Mouse (Mus musculus): ENCODE measurements around the gene Ncln. TPM values are rescaled to one million over a fixed set of nuclear protein-coding genes. Genes with fewer than 3 reads are reported as not detected.

The Ncln gene
- polyA plus RNA-seq, 1 experiment from 2014 or later: 31.9 TPM

GRCm38 (mm10) chr10:81467670-81468235 lies 28.4 kb downstream of the Ncln start:
- DNase-seq (ENCODE audit: low spot score) (no peak), ATAC-seq (replicated peaks; ENCODE audit: insufficient number of reproducible peaks, low FRiP score, low TSS enrichment, low read depth) (no peak)
- no peaks in the 10 kb centered on the region for H3K9me3 ChIP-seq (replicated peaks; ENCODE audit: control insufficient read depth, low read length)
- no peak overlapping the region for H3K9ac ChIP-seq (replicated peaks; ENCODE audit: low read length)
- 87% methylated on average over 16 of the region's 16 CpGs for whole genome bisulfite sequencing
- H3K27ac ChIP-seq (replicated peaks; ENCODE audit: low read depth, low read length): no peak overlapping the region
- H3K36me3 ChIP-seq (replicated peaks; ENCODE audit: control insufficient read depth, insufficient read depth, low read depth, low read length): no peaks in the 10 kb centered on the region; the same call in 1 of the 2 replicates
- no peaks in the 10 kb centered on the region; the same call in 1 of the 2 replicates for H3K4me1 ChIP-seq (ENCODE audit: control insufficient read depth, insufficient read depth, low read length)
- peaks cover 33% of the 10 kb centered on the region for H3K27me3 ChIP-seq (ENCODE audit: control insufficient read depth, insufficient read depth, low read length)
- H3K4me2 ChIP-seq (ENCODE audit: low read depth, low read length): no peak overlapping the region
- no peak overlapping the region for H3K4me3 ChIP-seq (ENCODE audit: low read depth, low read length)

- Histone ChIP-seq H3K36me3 (replicated peaks; ENCODE audit: control insufficient read depth, insufficient read depth, low read depth, low read length) (no peaks in the 10 kb centered on the region; the same call in 1 of the 2 replicates), H3K4me3 (ENCODE audit: low read depth, low read length) (no peak overlapping the region), H3K4me1 (ENCODE audit: control insufficient read depth, insufficient read depth, low read length) (no peaks in the 10 kb centered on the region), H3K27ac (replicated peaks; ENCODE audit: low read depth, low read length) (no peak overlapping the region), H3K4me2 (ENCODE audit: low read depth, low read length) (no peak overlapping the region), H3K9ac (replicated peaks; ENCODE audit: low read length) (no peak overlapping the region), H3K27me3 (ENCODE audit: control insufficient read depth, insufficient read depth, low read length) (peaks cover 37% of the 10 kb centered on the region), H3K9me3 (replicated peaks; ENCODE audit: control insufficient read depth, low read length) (no peaks in the 10 kb centered on the region)
- no peak for ATAC-seq (replicated peaks; ENCODE audit: insufficient number of reproducible peaks, low FRiP score, low TSS enrichment, low read depth)
- WGBS: 71% methylated on average over 14 of the region's 14 CpGs
- no peak for DNase-seq (ENCODE audit: low spot score)
Observed at GRCm38 (mm10) chr10:81466881-81467280, 29.3 kb downstream of the Ncln start.

- H3K36me3 ChIP-seq (replicated peaks; ENCODE audit: control insufficient read depth, insufficient read depth, low read depth, low read length): no peaks in the 10 kb centered on the region; the same call in 1 of the 2 replicates
- H3K27me3 ChIP-seq (ENCODE audit: control insufficient read depth, insufficient read depth, low read length): peaks cover 44% of the 10 kb centered on the region
- DNase-seq (ENCODE audit: low spot score) (no peak), ATAC-seq (replicated peaks; ENCODE audit: insufficient number of reproducible peaks, low FRiP score, low TSS enrichment, low read depth) (no peak)
- no peak overlapping the region for H3K9ac ChIP-seq (replicated peaks; ENCODE audit: low read length)
- no peaks in the 10 kb centered on the region for H3K4me1 ChIP-seq (ENCODE audit: control insufficient read depth, insufficient read depth, low read length)
- H3K4me3 ChIP-seq (ENCODE audit: low read depth, low read length): no peak overlapping the region
- no peak overlapping the region for H3K27ac ChIP-seq (replicated peaks; ENCODE audit: low read depth, low read length)
- WGBS: 90% methylated on average over 2 of the region's 2 CpGs
- no peak overlapping the region for H3K4me2 ChIP-seq (ENCODE audit: low read depth, low read length)
- H3K9me3 ChIP-seq (replicated peaks; ENCODE audit: control insufficient read depth, low read length): no peaks in the 10 kb centered on the region
Observed at GRCm38 (mm10) chr10:81466066-81466465, 30.1 kb downstream of the Ncln start.

GRCm38 (mm10) chr10:81465265-81465645 lies 30.9 kb downstream of the Ncln start:
- DNase-seq (ENCODE audit: low spot score) (no peak), ATAC-seq (replicated peaks; ENCODE audit: insufficient number of reproducible peaks, low FRiP score, low TSS enrichment, low read depth) (peak; percentile 20; the same call in 1 of the 2 replicates)
- no peaks in the 10 kb centered on the region for H3K9me3 ChIP-seq (replicated peaks; ENCODE audit: control insufficient read depth, low read length)
- peaks cover 52% of the 10 kb centered on the region for H3K27me3 ChIP-seq (ENCODE audit: control insufficient read depth, insufficient read depth, low read length)
- WGBS: 1% methylated on average over 5 of the region's 5 CpGs
- no peak overlapping the region for H3K9ac ChIP-seq (replicated peaks; ENCODE audit: low read length)
- H3K27ac ChIP-seq (replicated peaks; ENCODE audit: low read depth, low read length): no peak overlapping the region
- H3K4me1 ChIP-seq (ENCODE audit: control insufficient read depth, insufficient read depth, low read length): no peaks in the 10 kb centered on the region; the same call in 1 of the 2 replicates
- H3K36me3 ChIP-seq (replicated peaks; ENCODE audit: control insufficient read depth, insufficient read depth, low read depth, low read length): no peaks in the 10 kb centered on the region; the same call in 1 of the 2 replicates
- H3K4me3 ChIP-seq (ENCODE audit: low read depth, low read length): no peak overlapping the region
- no peak overlapping the region; the same call in 1 of the 2 replicates for H3K4me2 ChIP-seq (ENCODE audit: low read depth, low read length)

- WGBS: 2% methylated on average over 33 of the region's 33 CpGs
- peak overlapping the region; percentile 65 for H3K4me2 ChIP-seq (ENCODE audit: low read depth, low read length)
- ATAC-seq (replicated peaks; ENCODE audit: insufficient number of reproducible peaks, low FRiP score, low TSS enrichment, low read depth) (peak; percentile 77), DNase-seq (ENCODE audit: low spot score) (peak; percentile 56)
- no peaks in the 10 kb centered on the region for H3K9me3 ChIP-seq (replicated peaks; ENCODE audit: control insufficient read depth, low read length)
- peak overlapping the region; percentile 25 for H3K4me3 ChIP-seq (ENCODE audit: low read depth, low read length)
- H3K9ac ChIP-seq (replicated peaks; ENCODE audit: low read length): peak overlapping the region; percentile 7
- H3K36me3 ChIP-seq (replicated peaks; ENCODE audit: control insufficient read depth, insufficient read depth, low read depth, low read length): no peaks in the 10 kb centered on the region; the same call in 1 of the 2 replicates
- no peak overlapping the region for H3K27ac ChIP-seq (replicated peaks; ENCODE audit: low read depth, low read length)
- H3K27me3 ChIP-seq (ENCODE audit: control insufficient read depth, insufficient read depth, low read length): peaks cover 58% of the 10 kb centered on the region
- no peaks in the 10 kb centered on the region; the same call in 1 of the 2 replicates for H3K4me1 ChIP-seq (ENCODE audit: control insufficient read depth, insufficient read depth, low read length)
Observed at GRCm38 (mm10) chr10:81464405-81465264, 31.6 kb downstream of the Ncln start.

- Histone ChIP-seq H3K27ac (replicated peaks; ENCODE audit: low read depth, low read length) (no peak overlapping the region), H3K9ac (replicated peaks; ENCODE audit: low read length) (no peak overlapping the region), H3K27me3 (ENCODE audit: control insufficient read depth, insufficient read depth, low read length) (peaks cover 65% of the 10 kb centered on the region), H3K9me3 (replicated peaks; ENCODE audit: control insufficient read depth, low read length) (no peaks in the 10 kb centered on the region), H3K4me1 (ENCODE audit: control insufficient read depth, insufficient read depth, low read length) (no peaks in the 10 kb centered on the region; the same call in 1 of the 2 replicates), H3K36me3 (replicated peaks; ENCODE audit: control insufficient read depth, insufficient read depth, low read depth, low read length) (no peaks in the 10 kb centered on the region; the same call in 1 of the 2 replicates), H3K4me3 (ENCODE audit: low read depth, low read length) (no peak overlapping the region), H3K4me2 (ENCODE audit: low read depth, low read length) (no peak overlapping the region)
- ATAC-seq (replicated peaks; ENCODE audit: insufficient number of reproducible peaks, low FRiP score, low TSS enrichment, low read depth) (no peak), DNase-seq (ENCODE audit: low spot score) (no peak)
- 58% methylated on average over 4 of the region's 4 CpGs for WGBS
Observed at GRCm38 (mm10) chr10:81463531-81463930, 32.7 kb downstream of the Ncln start.

- H3K9me3 ChIP-seq (replicated peaks; ENCODE audit: control insufficient read depth, low read length): no peaks in the 10 kb centered on the region
- no peaks in the 10 kb centered on the region; the same call in 1 of the 2 replicates for H3K36me3 ChIP-seq (replicated peaks; ENCODE audit: control insufficient read depth, insufficient read depth, low read depth, low read length)
- 74% methylated on average over 7 of the region's 7 CpGs for WGBS
Observed at GRCm38 (mm10) chr10:81462917-81463316, 33.3 kb downstream of the Ncln start.

DNA sequence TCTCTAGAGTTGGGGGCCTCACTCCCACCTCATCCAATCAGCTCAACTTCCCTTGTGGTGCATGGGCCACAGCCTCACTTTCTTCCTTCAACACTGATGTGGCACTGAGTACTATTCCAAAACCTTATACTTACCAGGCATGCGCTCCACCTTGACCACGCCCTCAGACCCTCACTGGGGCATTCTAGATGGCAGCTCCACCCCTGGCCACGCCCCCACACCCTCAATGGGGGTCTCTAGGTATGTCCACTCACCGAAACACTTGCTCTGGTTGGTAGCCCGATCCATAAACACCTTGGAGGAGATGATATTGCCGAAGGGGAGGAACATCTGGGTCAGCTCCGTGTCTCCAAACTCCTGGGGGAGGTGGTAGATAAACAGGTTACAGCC lies 33.8 kb downstream of the Ncln start:
- Histone ChIP-seq H3K9ac (replicated peaks; ENCODE audit: low read length) (no peak overlapping the region), H3K36me3 (replicated peaks; ENCODE audit: control insufficient read depth, insufficient read depth, low read depth, low read length) (no peaks in the 10 kb centered on the region; the same call in 1 of the 2 replicates), H3K27ac (replicated peaks; ENCODE audit: low read depth, low read length) (no peak overlapping the region), H3K4me3 (ENCODE audit: low read depth, low read length) (no peak overlapping the region), H3K4me1 (ENCODE audit: control insufficient read depth, insufficient read depth, low read length) (no peaks in the 10 kb centered on the region; the same call in 1 of the 2 replicates), H3K9me3 (replicated peaks; ENCODE audit: control insufficient read depth, low read length) (no peaks in the 10 kb centered on the region), H3K27me3 (ENCODE audit: control insufficient read depth, insufficient read depth, low read length) (peaks cover 70% of the 10 kb centered on the region), H3K4me2 (ENCODE audit: low read depth, low read length) (no peak overlapping the region)
- no peak for DNase-seq (ENCODE audit: low spot score)
- ATAC-seq (replicated peaks; ENCODE audit: insufficient number of reproducible peaks, low FRiP score, low TSS enrichment, low read depth): no peak
- 34% methylated on average over 7 of the region's 7 CpGs for WGBS

More at GRCm38 (mm10) chr10:81462917-81463316, 33.3 kb downstream of the Ncln start:
- no peak overlapping the region for H3K9ac ChIP-seq (replicated peaks; ENCODE audit: low read length)
- no peaks in the 10 kb centered on the region; the same call in 1 of the 2 replicates for H3K4me1 ChIP-seq (ENCODE audit: control insufficient read depth, insufficient read depth, low read length)
- no peak overlapping the region for H3K27ac ChIP-seq (replicated peaks; ENCODE audit: low read depth, low read length)
- peaks cover 70% of the 10 kb centered on the region for H3K27me3 ChIP-seq (ENCODE audit: control insufficient read depth, insufficient read depth, low read length)
- no peak overlapping the region for H3K4me2 ChIP-seq (ENCODE audit: low read depth, low read length)
- ATAC-seq (replicated peaks; ENCODE audit: insufficient number of reproducible peaks, low FRiP score, low TSS enrichment, low read depth) (no peak), DNase-seq (ENCODE audit: low spot score) (no peak)
- H3K4me3 ChIP-seq (ENCODE audit: low read depth, low read length): no peak overlapping the region

Measured in embryonic facial prominence, embryonic 11.5 days (tissue).